Mouse (Mus musculus) 3134 (cell line): ENCODE data around the gene Naga.

Experiments used
- DNase-seq: peaks from one replicate; pipeline ENCODE4 v3.0.0-alpha.2; 2011; ENCODE audit warnings: low spot score; ENCODE audit not compliant: insufficient read length; ENCODE audit errors: extremely low read depth

The Naga gene

GRCm38 (mm10) chr15:82354126-82354945 lies 15.6 kb upstream of the Naga start, which contains the start of gene Ndufa6:
TSS of gene Ndufa6 (minus strand) at chr15:82354322.
- DNase-seq: peak; percentile 99

GRCm38 (mm10) chr15:82353745-82354113 lies 15.0 kb upstream of the Naga start:
- no peak for DNase-seq

- DNase-seq: no peak
Measured at GRCm38 (mm10) chr15:82353078-82353744, 14.5 kb upstream of the Naga start.

- DNase-seq: no peak
Measured at GRCm38 (mm10) chr15:82351480-82351879, 12.8 kb upstream of the Naga start.

- DNase-seq: no peak
Measured at GRCm38 (mm10) chr15:82350349-82350748, 11.6 kb upstream of the Naga start.

- no peak for DNase-seq
Measured at GRCm38 (mm10) chr15:82348999-82349341, 10.2 kb upstream of the Naga start.

- no peak for DNase-seq
Measured at GRCm38 (mm10) chr15:82348258-82348998, 9.7 kb upstream of the Naga start.

- DNase-seq: no peak
Measured at GRCm38 (mm10) chr15:82347852-82348251, 9.1 kb upstream of the Naga start.

GRCm38 (mm10) chr15:82347303-82347676 lies 8.6 kb upstream of the Naga start:
- DNase-seq: no peak

- DNase-seq: no peak
Measured at GRCm38 (mm10) chr15:82346580-82347302, 8.0 kb upstream of the Naga start.

GRCm38 (mm10) chr15:82345820-82346470 lies 7.2 kb upstream of the Naga start:
- peak; percentile 96 for DNase-seq

GRCm38 (mm10) chr15:82344971-82345370 lies 6.2 kb upstream of the Naga start:
- no peak for DNase-seq

GRCm38 (mm10) chr15:82343368-82344287 lies 4.9 kb upstream of the Naga start:
- no peak for DNase-seq

- no peak for DNase-seq
Measured at GRCm38 (mm10) chr15:82342543-82342935, 3.8 kb upstream of the Naga start.

- no peak for DNase-seq
Measured at GRCm38 (mm10) chr15:82341675-82342542, 3.2 kb upstream of the Naga start.

GRCm38 (mm10) chr15:82341036-82341501 lies 2.3 kb upstream of the Naga start:
- no peak for DNase-seq

GRCm38 (mm10) chr15:82340414-82341035 lies 1.8 kb upstream of the Naga start:
- DNase-seq: no peak
